Mouse (Mus musculus): ENCODE measurements around the gene Plekhh1. TPM values are rescaled to one million over a fixed set of nuclear protein-coding genes. Genes with fewer than 3 reads are reported as not detected.

Plekhh1 gene
- total and polyA plus RNA-seq, 3 experiments = 0.27 to 1.9 (median 0.69) TPM

- DNase-seq (ENCODE audit: extremely low read depth) = peak; percentile 56
- Histone ChIP-seq H3K9ac (ENCODE audit: insufficient read depth, low read depth) (no peak overlapping the region), H3K27ac (ENCODE audit: insufficient read depth, low read depth) (no peak overlapping the region), H3K4me1 (ENCODE audit: control insufficient read depth in 1 of 2, insufficient read depth in 2 of 2) (peaks cover 0 to 18% of the 10 kb centered on the region in 2 experiments; a peak in 2 of 4 replicates), H3K79me2 (replicated peaks; ENCODE audit: control insufficient read depth, extremely low read depth, insufficient read depth, poor library complexity, severe bottlenecking) (no peaks in the 10 kb centered on the region), H3K9me3 (replicated peaks; ENCODE audit: low read length) (no peaks in the 10 kb centered on the region), H3K36me3 (replicated peaks in 1 of 2; ENCODE audit: control insufficient read depth in 1 of 2, insufficient read depth in 1 of 2, low read length in 1 of 2) (no peaks in the 10 kb centered on the region), H3K27me3 (replicated peaks) (no peaks in the 10 kb centered on the region), H3K4me2 (ENCODE audit: insufficient read depth, low read depth, poor library complexity, severe bottlenecking) (no peak overlapping the region), H3K4me3 (replicated peaks in 1 of 3; ENCODE audit: low read depth in 2 of 3, low read length in 2 of 3, poor library complexity in 1 of 3) (peak overlapping the region in 1 of 3 experiments; percentile 15)
- in situ Hi-C loops (cut with MboI; ENCODE audit: low pct_ligation_motif_present, low pct_unique_long_range_greater_than_20kb, low sequenced_read_pairs) = no loop called here
- dilution Hi-C loops (cut with MboI; ENCODE audit: extremely low pct_ligation_motif_present, extremely low pct_unique_long_range_greater_than_20kb, low sequenced_read_pairs) = no loop called here
- TF ChIP-seq ETS1 (conservative IDR thresholded peaks at IDR 0.05; ENCODE audit: low read depth, low read length) = no peak
- no peak for TF ChIP-seq USF2 (conservative IDR thresholded peaks at IDR 0.05; ENCODE audit: low read depth, low read length)
- peak; percentile 38; the same call in 1 of the 2 replicates for TF ChIP-seq NELFE (IDR thresholded peaks at IDR 0.05; ENCODE audit: low read depth, low read length)
- TF ChIP-seq ELF1 (IDR thresholded peaks at IDR 0.05; ENCODE audit: low read depth, low read length) = peak; percentile 51
- TF ChIP-seq POLR2A (IDR thresholded peaks at IDR 0.05; ENCODE audit: low read depth, low read length) = peak; percentile 29; the same call in 1 of the 2 replicates
These were observed 11.0 kb upstream of the Plekhh1 start for GRCm38 (mm10) chr12:79017994-79018399.

GRCm38 (mm10) chr12:79021902-79022301 lies 7.1 kb upstream of the Plekhh1 start:
- TF ChIP-seq KAT2A (IDR thresholded peaks at IDR 0.05; ENCODE audit: insufficient replicate concordance, low read length) (no peak), ELF1 (IDR thresholded peaks at IDR 0.05; ENCODE audit: low read depth, low read length) (no peak), BHLHE40 (IDR thresholded peaks at IDR 0.05; ENCODE audit: low read depth, low read length) (no peak), CHD2 (IDR thresholded peaks at IDR 0.05; ENCODE audit: low read length) (no peak), RAD21 (IDR thresholded peaks at IDR 0.05; ENCODE audit: low read depth, low read length) (no peak), EP300 (IDR thresholded peaks at IDR 0.05; ENCODE audit: low read length) (no peak), MAZ (IDR thresholded peaks at IDR 0.05; ENCODE audit: low read depth, low read length) (no peak), ETS1 (conservative IDR thresholded peaks at IDR 0.05; ENCODE audit: low read depth, low read length) (no peak), JUN (IDR thresholded peaks at IDR 0.05; ENCODE audit: insufficient read depth, low read depth, low read length) (no peak), ZNF384 (IDR thresholded peaks at IDR 0.05; ENCODE audit: low read depth, low read length) (no peak), MAFK (IDR thresholded peaks at IDR 0.05; ENCODE audit: insufficient replicate concordance, low read length) (no peak), MYC (IDR thresholded peaks at IDR 0.05; ENCODE audit: low read depth, low read length) (no peak), ZKSCAN1 (IDR thresholded peaks at IDR 0.05; ENCODE audit: borderline replicate concordance, low read depth, low read length) (no peak), UBTF (IDR thresholded peaks at IDR 0.05; ENCODE audit: low read depth, low read length) (no peak), PAX5 (IDR thresholded peaks at IDR 0.05; ENCODE audit: low read length) (no peak), POLR2AphosphoS2 (IDR thresholded peaks at IDR 0.05; ENCODE audit: low read depth, low read length) (no peak), CTCF (conservative IDR thresholded peaks at IDR 0.05 in 1 of 2, IDR thresholded peaks at IDR 0.05 in 1 of 2; ENCODE audit: low read depth in 2 of 2, low read length in 2 of 2) (no peak), MAX (IDR thresholded peaks at IDR 0.05; ENCODE audit: low read length) (no peak)
- no peak overlapping the region for H3K4me3 ChIP-seq (replicated peaks in 1 of 3; ENCODE audit: low read depth in 2 of 3, low read length in 2 of 3, poor library complexity in 1 of 3)

More at GRCm38 (mm10) chr12:79021902-79022301, 7.1 kb upstream of the Plekhh1 start:
- Histone ChIP-seq H3K4me2 (ENCODE audit: insufficient read depth, low read depth, poor library complexity, severe bottlenecking) (no peak overlapping the region), H3K27ac (ENCODE audit: insufficient read depth, low read depth) (no peak overlapping the region), H3K27me3 (replicated peaks) (no peaks in the 10 kb centered on the region), H3K9me3 (replicated peaks; ENCODE audit: low read length) (no peaks in the 10 kb centered on the region), H3K79me2 (replicated peaks; ENCODE audit: control insufficient read depth, extremely low read depth, insufficient read depth, poor library complexity, severe bottlenecking) (no peaks in the 10 kb centered on the region), H3K9ac (ENCODE audit: insufficient read depth, low read depth) (no peak overlapping the region), H3K4me1 (ENCODE audit: control insufficient read depth in 1 of 2, insufficient read depth in 2 of 2) (peaks cover 0 to 15% of the 10 kb centered on the region in 2 experiments; a peak in 2 of 4 replicates), H3K36me3 (replicated peaks in 1 of 2; ENCODE audit: control insufficient read depth in 1 of 2, insufficient read depth in 1 of 2, low read length in 1 of 2) (no peaks in the 10 kb centered on the region)
- dilution Hi-C loops (cut with MboI; ENCODE audit: extremely low pct_ligation_motif_present, extremely low pct_unique_long_range_greater_than_20kb, low sequenced_read_pairs) (no loop called here), in situ Hi-C loops (cut with MboI; ENCODE audit: low pct_ligation_motif_present, low pct_unique_long_range_greater_than_20kb, low sequenced_read_pairs) (loop anchor here (5.0 kb wide), 1 partner anchor 75 kb away; no protein-coding TSS in a partner anchor)
- DNase-seq (ENCODE audit: extremely low read depth) = no peak
